Mouse (Mus musculus) heart, postnatal 0 days (tissue): Measurements from ENCODE around the gene Crip2.

Experiments
- CTCF ChIP-seq: IDR thresholded peaks from 2 replicates; pipeline ENCODE4 v1.5.1; 2016; ENCODE audit warnings: antibody characterized with exemption, control low read depth, low read depth
- EP300 ChIP-seq: IDR thresholded peaks from 2 replicates; pipeline ENCODE4 v1.6.1; 2016; ENCODE audit warnings: antibody characterized with exemption, low read depth

DNA sequence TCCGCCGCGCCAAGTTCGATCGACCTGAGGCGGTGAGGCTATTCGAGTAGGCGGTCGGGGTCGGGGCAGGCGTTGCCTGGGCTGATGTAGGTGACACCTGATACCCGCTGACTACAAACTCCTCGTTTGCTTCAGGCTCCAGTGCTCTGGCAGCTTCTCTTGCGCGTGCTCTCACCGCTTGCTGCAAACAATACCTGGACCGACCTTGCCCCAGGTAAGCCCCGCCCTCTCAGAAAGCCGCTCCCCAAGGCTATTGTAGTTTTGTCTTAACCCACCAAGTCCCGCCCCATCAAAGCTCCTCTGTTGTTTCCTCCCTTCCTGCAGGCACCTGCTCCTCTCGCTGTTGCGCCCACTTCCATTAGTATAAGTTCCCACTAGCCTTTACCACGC lies 16.5 kb downstream of the Crip2 start:
- TF ChIP-seq EP300 = no peak
- no peak for TF ChIP-seq CTCF
